Mouse (Mus musculus) E14TG2a.4 (cell line): ENCODE measurements at regions not wholly inside any gene's neighbourhood (a gene's known extent, or its start where the extent isn't known, plus 50 kb on each side); places are given as distances from the start of the nearest gene placed in this dataset.

Experiments
- H3K27me3 ChIP-seq: 2 replicates; pipeline ENCODE4 v1.6.1; 2014; ENCODE audit warnings: low read length, control low read depth; ENCODE audit not compliant: insufficient read depth
- H3K36me3 ChIP-seq: 2 replicates; pipeline ENCODE4 v1.6.1; 2014; ENCODE audit warnings: low read length, control low read depth; ENCODE audit not compliant: insufficient read depth
- H3K4me1 ChIP-seq: replicated peaks from 2 replicates; pipeline ENCODE4 v1.6.1; 2014; ENCODE audit warnings: low read depth, low read length, control low read depth
- H3K4me3 ChIP-seq: replicated peaks from 2 replicates; pipeline ENCODE4 v1.5.1; 2014; ENCODE audit warnings: mild to moderate bottlenecking, low read length
- H3K9me3 ChIP-seq: 2 replicates; pipeline ENCODE4 v1.6.1; 2014; ENCODE audit warnings: low read length, control low read depth
- CTCF ChIP-seq: conservative IDR thresholded peaks from 2 replicates; pipeline ENCODE4 v1.5.1; 2014; ENCODE audit warnings: low read length
- NANOG ChIP-seq: IDR thresholded peaks from 2 replicates; pipeline ENCODE4 v1.6.1; 2014; ENCODE audit warnings: borderline replicate concordance, low read length, mixed read lengths
- POU5F1 ChIP-seq: IDR thresholded peaks from 2 replicates; pipeline ENCODE4 v1.6.1; 2014; ENCODE audit warnings: low read length, borderline replicate concordance

- peaks cover 13% of the 10 kb centered on the region for H3K27me3 ChIP-seq
- peaks cover 40% of the 10 kb centered on the region for H3K4me1 ChIP-seq
- no peaks in the 10 kb centered on the region for H3K36me3 ChIP-seq
- TF ChIP-seq POU5F1 (no peak), NANOG (no peak), CTCF (no peak)
- H3K4me3 ChIP-seq: no peak overlapping the region
- no peaks in the 10 kb centered on the region for H3K9me3 ChIP-seq
These were observed 62.3 kb downstream of the Zfp706 start for GRCm38 (mm10) chr15:36945309-36945708.

- H3K36me3 ChIP-seq: no peaks in the 10 kb centered on the region
- TF ChIP-seq CTCF: no peak
- no peak for TF ChIP-seq POU5F1
- no peak for TF ChIP-seq NANOG
- peaks cover 13% of the 10 kb centered on the region for H3K27me3 ChIP-seq
- H3K4me3 ChIP-seq: no peak overlapping the region
- no peaks in the 10 kb centered on the region for H3K9me3 ChIP-seq
- H3K4me1 ChIP-seq: peaks cover 43% of the 10 kb centered on the region
These were observed 62.9 kb downstream of the Zfp706 start for GRCm38 (mm10) chr15:36944556-36945171.

DNA sequence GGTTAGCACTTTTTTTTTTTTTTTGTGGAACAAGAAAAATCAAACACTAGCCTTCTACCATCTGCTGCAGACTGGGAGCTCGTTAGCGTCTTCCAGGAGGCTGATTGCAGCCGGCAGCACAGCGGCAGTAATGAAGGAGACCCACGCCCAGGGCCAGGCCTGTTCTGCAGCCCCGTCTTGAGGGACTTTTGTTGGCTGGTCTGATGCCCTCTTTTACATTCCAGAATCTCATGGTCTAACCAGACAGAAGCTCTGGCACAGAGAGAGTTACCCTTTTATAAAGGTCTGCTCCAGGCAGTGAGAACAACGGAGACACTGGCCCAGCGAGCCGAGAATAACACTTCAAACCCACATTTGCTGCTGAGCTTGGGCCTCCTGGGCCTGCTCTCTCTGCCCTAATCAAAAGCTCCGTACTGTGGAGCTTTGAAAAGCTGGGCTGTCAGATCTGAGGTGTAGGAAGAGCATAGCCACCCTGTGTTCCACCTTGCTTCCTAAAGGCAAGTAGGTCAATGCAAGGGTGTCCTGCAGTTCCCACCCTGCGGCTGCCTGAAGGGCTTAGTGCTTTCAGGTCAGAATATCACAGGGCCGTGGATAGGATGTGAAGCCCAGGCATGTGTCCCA is 64.0 kb downstream of the Zfp706 start:
- Histone ChIP-seq H3K36me3 (no peaks in the 10 kb centered on the region), H3K9me3 (no peaks in the 10 kb centered on the region), H3K4me1 (peaks cover 39% of the 10 kb centered on the region), H3K4me3 (no peak overlapping the region), H3K27me3 (peaks cover 10% of the 10 kb centered on the region)
- TF ChIP-seq POU5F1: no peak
- no peak for TF ChIP-seq NANOG
- no peak for TF ChIP-seq CTCF

- Histone ChIP-seq H3K9me3 (no peaks in the 10 kb centered on the region), H3K27me3 (no peaks in the 10 kb centered on the region), H3K4me3 (no peak overlapping the region), H3K4me1 (peaks cover 49% of the 10 kb centered on the region), H3K36me3 (no peaks in the 10 kb centered on the region)
- TF ChIP-seq CTCF (no peak), POU5F1 (no peak), NANOG (no peak)
These were observed 65.3 kb downstream of the Zfp706 start for GRCm38 (mm10) chr15:36942261-36942660.

GRCm38 (mm10) chr15:36941741-36942140 is 65.8 kb downstream of the Zfp706 start:
- no peaks in the 10 kb centered on the region for H3K9me3 ChIP-seq
- no peak overlapping the region for H3K4me3 ChIP-seq
- peaks cover 54% of the 10 kb centered on the region for H3K4me1 ChIP-seq
- no peaks in the 10 kb centered on the region for H3K27me3 ChIP-seq
- TF ChIP-seq POU5F1: no peak
- TF ChIP-seq NANOG: no peak
- TF ChIP-seq CTCF: no peak
- no peaks in the 10 kb centered on the region for H3K36me3 ChIP-seq

- Histone ChIP-seq H3K9me3 (no peaks in the 10 kb centered on the region), H3K4me3 (peak overlapping the region; percentile 82), H3K4me1 (peaks cover 65% of the 10 kb centered on the region), H3K36me3 (no peaks in the 10 kb centered on the region), H3K27me3 (no peaks in the 10 kb centered on the region)
- TF ChIP-seq POU5F1 (no peak), NANOG (no peak), CTCF (no peak)
These were observed 68.0 kb downstream of the Zfp706 start for GRCm38 (mm10) chr15:36939608-36940007.

GRCm38 (mm10) chr15:36939153-36939552 is 68.4 kb downstream of the Zfp706 start:
- Histone ChIP-seq H3K27me3 (no peaks in the 10 kb centered on the region), H3K36me3 (no peaks in the 10 kb centered on the region), H3K4me3 (peak overlapping the region; percentile 82), H3K4me1 (peaks cover 70% of the 10 kb centered on the region), H3K9me3 (no peaks in the 10 kb centered on the region)
- no peak for TF ChIP-seq POU5F1
- TF ChIP-seq NANOG: no peak
- no peak for TF ChIP-seq CTCF

- Histone ChIP-seq H3K4me3 (peak overlapping the region; percentile 82), H3K27me3 (no peaks in the 10 kb centered on the region), H3K4me1 (peaks cover 72% of the 10 kb centered on the region), H3K36me3 (no peaks in the 10 kb centered on the region), H3K9me3 (no peaks in the 10 kb centered on the region)
- TF ChIP-seq CTCF (no peak), POU5F1 (no peak), NANOG (no peak)
These were observed 68.9 kb downstream of the Zfp706 start for GRCm38 (mm10) chr15:36938511-36939150.
